Mouse (Mus musculus) bone marrow macrophage, adult 2 months (primary cell): ENCODE data around the gene Olfr213. TPM values are rescaled to one million over a fixed set of nuclear protein-coding genes. Genes with fewer than 3 reads are reported as not detected.
"Not testable (repeated sequence)": the region's sequence is repeated elsewhere in the genome, so short reads cannot be mapped to it uniquely, and the experiment has no call there.

Source experiments
- H3K27ac ChIP-seq: 2 replicates; pipeline ENCODE4 v1.5.1; 2012; ENCODE audit warnings: low read depth, low read length; ENCODE audit not compliant: insufficient read depth
- H3K4me1 ChIP-seq: 2 replicates; pipeline ENCODE4 v1.6.1; 2012; ENCODE audit warnings: low read length; ENCODE audit not compliant: control insufficient read depth, insufficient read depth
- H3K4me3 ChIP-seq: 2 replicates; pipeline ENCODE4 v1.5.1; 2012; ENCODE audit warnings: mild to moderate bottlenecking, low read length, moderate library complexity; ENCODE audit not compliant: insufficient read depth
- CTCF ChIP-seq: IDR thresholded peaks from 2 replicates; pipeline ENCODE4 v1.5.1; 2012; ENCODE audit warnings: low read depth, mild to moderate bottlenecking, low read length, moderate library complexity
- POLR2A ChIP-seq: IDR thresholded peaks from 2 replicates; pipeline ENCODE4 v1.6.1; 2012; ENCODE audit warnings: mild to moderate bottlenecking, low read depth, low read length, borderline replicate concordance
- polyA plus RNA-seq: library from polyadenylated mRNA; stranded (reverse); fragments of >200 nt; gene quantifications from 2 replicates; pipeline ENCODE4 v1.2.4, GENCODE M21; 2012; ENCODE audit not compliant: missing spikeins, insufficient read depth, insufficient read length

Gene Olfr213
- polyA plus RNA-seq = not detected in 2 replicates

- no peak within 1 kb of the TSS for H3K4me3 ChIP-seq
- H3K4me1 ChIP-seq = no peaks in the 10 kb centered on the region
- TF ChIP-seq POLR2A = no peak
- no peak for TF ChIP-seq CTCF
- no peak within 1 kb of the TSS for H3K27ac ChIP-seq
Observed at GRCm38 (mm10) chr6:116538156-116538555, at the start of gene Olfr213. TSS of gene Olfr213 (plus strand) at chr6:116538456.

DNA sequence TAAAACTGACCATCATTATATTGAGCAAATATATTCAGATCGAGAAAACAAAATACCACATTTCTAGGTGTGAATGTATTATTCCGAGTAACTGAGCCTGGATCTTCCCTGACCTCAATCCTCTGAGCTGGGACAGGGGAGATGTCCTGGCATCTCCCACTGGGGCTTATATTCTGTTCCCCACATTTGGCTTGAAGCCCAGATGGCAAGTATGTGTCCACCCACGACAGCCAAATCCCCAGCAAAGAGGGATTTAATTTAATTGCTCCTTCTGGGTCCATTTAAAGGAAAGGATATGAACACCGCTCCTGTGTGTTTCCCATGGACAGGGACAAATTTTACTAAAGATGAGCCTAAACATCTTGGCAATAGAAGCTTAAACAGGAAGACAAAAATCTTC is 49.5 kb upstream of the Olfr213 start, which contains the start of gene Olfr211:
Olfr211 (plus strand) TSS at position 301 of the 400 bp plus-strand sequence.
- Histone ChIP-seq H3K27ac (no peak within 1 kb of the TSS), H3K4me1 (peaks cover 27% of the 10 kb centered on the region), H3K4me3 (no peak within 1 kb of the TSS)
- no peak for TF ChIP-seq CTCF
- TF ChIP-seq POLR2A = no peak

DNA sequence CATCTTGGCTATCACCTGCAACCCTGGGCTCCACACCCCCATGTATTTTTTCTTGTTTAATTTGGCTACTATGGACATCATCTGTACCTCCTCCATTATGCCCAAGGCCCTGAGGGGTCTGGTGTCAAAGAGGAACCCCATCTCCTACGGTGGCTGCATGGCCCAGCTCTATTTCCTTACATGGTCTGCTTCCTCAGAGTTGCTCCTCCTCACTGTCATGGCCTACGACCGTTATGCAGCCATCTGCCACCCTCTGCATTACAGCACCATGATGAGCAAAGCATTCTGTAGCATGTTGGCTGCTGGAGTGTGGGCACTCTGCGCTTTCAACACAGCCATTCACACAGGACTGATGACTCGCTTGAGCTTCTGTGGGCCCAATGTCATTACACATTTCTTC is 44.5 kb upstream of the Olfr213 start:
- no peak overlapping the region for H3K27ac ChIP-seq
- H3K4me3 ChIP-seq = no peak overlapping the region
- peaks cover 8% of the 10 kb centered on the region for H3K4me1 ChIP-seq
- TF ChIP-seq CTCF (no peak), POLR2A (no peak)

- Histone ChIP-seq H3K27ac (no peak overlapping the region), H3K4me3 (no peak overlapping the region), H3K4me1 (peaks cover 4% of the 10 kb centered on the region)
- TF ChIP-seq CTCF (no peak), POLR2A (no peak)
Observed at GRCm38 (mm10) chr6:116495960-116496359, 42.3 kb upstream of the Olfr213 start.

- not testable (repeated sequence) for H3K27ac ChIP-seq, H3K4me3 ChIP-seq, H3K4me1 ChIP-seq
Observed at GRCm38 (mm10) chr6:116506302-116507003, 31.8 kb upstream of the Olfr213 start, which contains the start of gene Olfr212. TSS of gene Olfr212 (plus strand) at chr6:116506516.

GRCm38 (mm10) chr6:116514832-116515231 is 23.4 kb upstream of the Olfr213 start:
- H3K27ac ChIP-seq = no peak overlapping the region
- no peaks in the 10 kb centered on the region for H3K4me1 ChIP-seq
- TF ChIP-seq CTCF = no peak
- no peak for TF ChIP-seq POLR2A
- H3K4me3 ChIP-seq = no peak overlapping the region

GRCm38 (mm10) chr6:116542500-116542899 is 4.2 kb downstream of the Olfr213 start:
- Histone ChIP-seq H3K27ac (no peak overlapping the region), H3K4me1 (no peaks in the 10 kb centered on the region), H3K4me3 (no peak overlapping the region)
- TF ChIP-seq CTCF (no peak), POLR2A (no peak)

DNA sequence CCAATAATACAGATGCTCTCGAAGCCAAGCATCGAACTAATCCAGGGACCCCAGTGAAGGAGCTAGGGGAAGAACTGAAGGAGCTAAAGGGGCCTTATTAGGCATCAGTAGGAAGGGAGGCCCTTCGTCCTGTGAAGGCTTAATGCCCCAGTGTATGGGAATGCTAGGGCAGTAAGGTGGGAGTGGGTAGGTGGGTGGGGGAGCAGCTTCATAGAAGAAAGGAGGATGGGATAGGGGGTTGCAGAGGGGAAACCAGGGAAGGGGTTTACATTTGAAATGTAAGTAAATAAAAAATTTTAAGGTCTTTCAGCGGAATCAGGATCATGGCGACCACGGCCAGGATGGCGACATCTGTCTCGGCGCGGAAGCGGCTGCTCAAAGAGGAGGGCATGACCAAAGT is 12.6 kb downstream of the Olfr213 start, which contains the start of gene Gm5580:
Gm5580 (plus strand) TSS at position 301 of the 400 bp plus-strand sequence.
- not testable (repeated sequence) for H3K4me3 ChIP-seq, H3K4me1 ChIP-seq, H3K27ac ChIP-seq

DNA sequence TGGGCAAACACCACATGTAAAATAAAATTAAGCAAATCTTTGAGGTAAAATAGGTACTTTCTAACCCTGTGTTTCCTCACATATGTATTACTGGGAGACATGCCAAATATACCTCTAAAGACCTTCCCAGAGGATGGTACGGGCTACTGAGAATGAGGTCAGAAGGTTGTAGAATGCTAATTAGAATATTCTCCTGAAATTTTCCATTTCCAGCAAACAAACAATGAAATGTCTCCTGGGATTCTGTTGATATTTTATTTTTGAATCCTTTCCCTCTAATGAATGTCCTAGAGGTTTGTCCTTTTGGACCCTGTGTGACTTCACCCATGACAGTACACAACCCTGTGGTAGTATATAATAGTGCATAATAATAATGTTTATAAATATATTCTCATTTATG is 15.7 kb downstream of the Olfr213 start, which contains the start of gene Olfr214:
Olfr214 (plus strand) TSS at position 301 of the 400 bp plus-strand sequence.
- Histone ChIP-seq H3K4me1 (no peaks in the 10 kb centered on the region), H3K27ac (no peak within 1 kb of the TSS), H3K4me3 (no peak within 1 kb of the TSS)
- no peak for TF ChIP-seq POLR2A
- no peak for TF ChIP-seq CTCF

DNA sequence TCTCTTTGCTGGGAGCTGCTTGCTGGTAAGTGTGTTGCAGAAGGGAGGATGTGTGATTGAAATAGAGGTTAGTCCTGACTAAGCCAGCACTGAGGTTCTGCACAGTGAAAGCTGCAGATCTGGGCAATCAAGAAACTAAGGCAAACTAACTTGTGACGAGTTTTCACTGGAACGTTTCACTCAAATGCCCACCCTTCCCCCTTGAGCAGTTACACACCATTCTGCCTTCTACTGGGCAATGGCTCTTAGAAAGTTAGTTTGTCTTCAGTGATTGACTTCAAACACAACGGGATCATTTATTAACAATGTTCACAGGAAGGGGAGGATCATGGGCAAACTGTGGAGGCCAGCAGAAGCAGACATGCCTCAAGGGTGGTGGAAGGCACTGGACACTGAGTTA is 16.7 kb downstream of the Olfr213 start:
- Histone ChIP-seq H3K4me3 (no peak overlapping the region), H3K4me1 (no peaks in the 10 kb centered on the region), H3K27ac (no peak overlapping the region)
- TF ChIP-seq POLR2A = no peak
- no peak for TF ChIP-seq CTCF

- H3K4me1 ChIP-seq = no peaks in the 10 kb centered on the region
- no peak overlapping the region for H3K4me3 ChIP-seq
- H3K27ac ChIP-seq = no peak overlapping the region
- TF ChIP-seq CTCF = no peak
- no peak for TF ChIP-seq POLR2A
Observed at GRCm38 (mm10) chr6:116569834-116570233, 31.6 kb downstream of the Olfr213 start.
